Mouse (Mus musculus): ENCODE data around the gene Gm28035. TPM values are rescaled to one million over a fixed set of nuclear protein-coding genes. Genes with fewer than 3 reads are reported as not detected.

The Gm28035 gene
- polyA plus RNA-seq, 1 experiment from 2014 or later: 0.40 TPM

GRCm38 (mm10) chr2:30262840-30263441, 22.6 kb downstream of the Gm28035 start:
- Histone ChIP-seq H3K27me3 (replicated peaks) (no peaks in the 10 kb centered on the region), H3K27ac (ENCODE audit: poor library complexity, severe bottlenecking) (peak overlapping the region; percentile 53; the same call in 1 of the 2 replicates), H3K4me2 (no peak overlapping the region), H3K4me3 (no peak overlapping the region), H3K9ac (no peak overlapping the region), H3K4me1 (replicated peaks) (peaks cover 68% of the 10 kb centered on the region), H3K9me3 (replicated peaks) (no peaks in the 10 kb centered on the region), H3K36me3 (peaks cover 61% of the 10 kb centered on the region)
- 63% methylated on average over 4 of the region's 4 CpGs for WGBS
- ATAC-seq (ENCODE audit: insufficient number of reproducible peaks, low FRiP score): no peak

GRCm38 (mm10) chr2:30263811-30264210, 23.4 kb downstream of the Gm28035 start:
- no peak for ATAC-seq (ENCODE audit: insufficient number of reproducible peaks, low FRiP score)
- Histone ChIP-seq H3K4me2 (no peak overlapping the region), H3K9me3 (replicated peaks) (no peaks in the 10 kb centered on the region), H3K27me3 (replicated peaks) (no peaks in the 10 kb centered on the region), H3K4me1 (replicated peaks) (peaks cover 61% of the 10 kb centered on the region), H3K27ac (ENCODE audit: poor library complexity, severe bottlenecking) (peak overlapping the region; percentile 14; the same call in 1 of the 2 replicates), H3K36me3 (peaks cover 53% of the 10 kb centered on the region), H3K4me3 (no peak overlapping the region), H3K9ac (no peak overlapping the region)
- 88% methylated on average over 6 of the region's 6 CpGs for WGBS

- no peaks in the 10 kb centered on the region for H3K9me3 ChIP-seq (replicated peaks)
- H3K36me3 ChIP-seq: peaks cover 45% of the 10 kb centered on the region
- peaks cover 55% of the 10 kb centered on the region for H3K4me1 ChIP-seq (replicated peaks)
- H3K9ac ChIP-seq: peak overlapping the region; percentile 49
- 0 out of 2 replicates have a peak, but pooled peaks have one; percentile 3 for ATAC-seq (ENCODE audit: insufficient number of reproducible peaks, low FRiP score)
- no peaks in the 10 kb centered on the region for H3K27me3 ChIP-seq (replicated peaks)
- 56% methylated on average over 7 of the region's 7 CpGs for WGBS
- H3K4me3 ChIP-seq: no peak overlapping the region
- H3K27ac ChIP-seq (ENCODE audit: poor library complexity, severe bottlenecking): peak overlapping the region; percentile 96
- no peak overlapping the region for H3K4me2 ChIP-seq
Observed at GRCm38 (mm10) chr2:30264671-30265519, 24.5 kb downstream of the Gm28035 start.

GRCm38 (mm10) chr2:30265767-30266253, 25.4 kb downstream of the Gm28035 start, which contains the start of gene Phyhd1:
TSS of gene Phyhd1 (plus strand) at chr2:30266203.
- Histone ChIP-seq H3K9me3 (replicated peaks) (no peaks in the 10 kb centered on the region), H3K4me1 (replicated peaks) (peaks cover 55% of the 10 kb centered on the region), H3K4me2 (peak within 1 kb of the TSS; percentile 37), H3K36me3 (peaks cover 37% of the 10 kb centered on the region), H3K4me3 (peak within 1 kb of the TSS; percentile 7; the same call in 1 of the 2 replicates), H3K27ac (ENCODE audit: poor library complexity, severe bottlenecking) (peak within 1 kb of the TSS; percentile 96), H3K27me3 (replicated peaks) (no peaks in the 10 kb centered on the region), H3K9ac (peak within 1 kb of the TSS; percentile 49)
- peak; percentile 53; the same call in 1 of the 2 replicates for ATAC-seq (ENCODE audit: insufficient number of reproducible peaks, low FRiP score)
- 31% methylated on average over 5 of the region's 5 CpGs for WGBS

- 15% methylated on average over 4 of the region's 4 CpGs for whole genome bisulfite sequencing
- H3K4me2 ChIP-seq: peak overlapping the region; percentile 37
- peak; percentile 35; the same call in 1 of the 2 replicates for ATAC-seq (ENCODE audit: insufficient number of reproducible peaks, low FRiP score)
- no peaks in the 10 kb centered on the region for H3K27me3 ChIP-seq (replicated peaks)
- peak overlapping the region; percentile 49 for H3K9ac ChIP-seq
- peaks cover 30% of the 10 kb centered on the region for H3K36me3 ChIP-seq
- H3K4me1 ChIP-seq (replicated peaks): peaks cover 55% of the 10 kb centered on the region
- no peaks in the 10 kb centered on the region for H3K9me3 ChIP-seq (replicated peaks)
- peak overlapping the region; percentile 7; the same call in 1 of the 2 replicates for H3K4me3 ChIP-seq
- peak overlapping the region; percentile 96 for H3K27ac ChIP-seq (ENCODE audit: poor library complexity, severe bottlenecking)
Observed at GRCm38 (mm10) chr2:30266392-30266941, 26.1 kb downstream of the Gm28035 start.

GRCm38 (mm10) chr2:30267466-30267865, 27.1 kb downstream of the Gm28035 start:
- Histone ChIP-seq H3K4me3 (no peak overlapping the region), H3K9ac (no peak overlapping the region; the same call in 1 of the 2 replicates), H3K27ac (ENCODE audit: poor library complexity, severe bottlenecking) (peak overlapping the region; percentile 96; the same call in 1 of the 2 replicates), H3K4me1 (replicated peaks) (peaks cover 50% of the 10 kb centered on the region), H3K9me3 (replicated peaks) (no peaks in the 10 kb centered on the region), H3K4me2 (no peak overlapping the region), H3K36me3 (peaks cover 23% of the 10 kb centered on the region), H3K27me3 (replicated peaks) (no peaks in the 10 kb centered on the region)
- no peak for ATAC-seq (ENCODE audit: insufficient number of reproducible peaks, low FRiP score)
- 91% methylated on average over 2 of the region's 2 CpGs for WGBS

GRCm38 (mm10) chr2:30268371-30268770, 28.0 kb downstream of the Gm28035 start:
- peaks cover 18% of the 10 kb centered on the region for H3K36me3 ChIP-seq
- no peak for ATAC-seq (ENCODE audit: insufficient number of reproducible peaks, low FRiP score)
- H3K4me2 ChIP-seq: no peak overlapping the region
- no peak overlapping the region for H3K4me3 ChIP-seq
- no peaks in the 10 kb centered on the region for H3K27me3 ChIP-seq (replicated peaks)
- peaks cover 46% of the 10 kb centered on the region for H3K4me1 ChIP-seq (replicated peaks)
- no peak overlapping the region for H3K27ac ChIP-seq (ENCODE audit: poor library complexity, severe bottlenecking)
- 37% methylated on average over 4 of the region's 4 CpGs for WGBS
- H3K9ac ChIP-seq: no peak overlapping the region
- H3K9me3 ChIP-seq (replicated peaks): no peaks in the 10 kb centered on the region

- peaks cover 36% of the 10 kb centered on the region for H3K4me1 ChIP-seq (replicated peaks)
- H3K9me3 ChIP-seq (replicated peaks): no peaks in the 10 kb centered on the region
- H3K9ac ChIP-seq: 0 out of 2 replicates have a peak overlapping the region, but pooled peaks have one; percentile 27
- peak overlapping the region; percentile 79 for H3K27ac ChIP-seq (ENCODE audit: poor library complexity, severe bottlenecking)
- H3K4me2 ChIP-seq: no peak overlapping the region
- 81% methylated on average over 17 of the region's 17 CpGs for WGBS
- ATAC-seq (ENCODE audit: insufficient number of reproducible peaks, low FRiP score): no peak
- no peaks in the 10 kb centered on the region for H3K27me3 ChIP-seq (replicated peaks)
- H3K36me3 ChIP-seq: peaks cover 7% of the 10 kb centered on the region
- H3K4me3 ChIP-seq: no peak overlapping the region
Observed at GRCm38 (mm10) chr2:30269241-30269990, 29.0 kb downstream of the Gm28035 start.

GRCm38 (mm10) chr2:30270134-30270533, 29.8 kb downstream of the Gm28035 start:
- Histone ChIP-seq H3K9me3 (replicated peaks) (no peaks in the 10 kb centered on the region), H3K9ac (no peak overlapping the region), H3K4me1 (replicated peaks) (peaks cover 29% of the 10 kb centered on the region), H3K27ac (ENCODE audit: poor library complexity, severe bottlenecking) (peak overlapping the region; percentile 79; the same call in 1 of the 2 replicates), H3K27me3 (replicated peaks) (no peaks in the 10 kb centered on the region), H3K4me2 (no peak overlapping the region), H3K36me3 (peaks cover 3% of the 10 kb centered on the region; the same call in 1 of the 2 replicates), H3K4me3 (no peak overlapping the region)
- ATAC-seq (ENCODE audit: insufficient number of reproducible peaks, low FRiP score): peak; percentile 77
- WGBS: 31% methylated on average over 1 of the region's 1 CpGs

- no peak within 1 kb of the TSS for H3K4me2 ChIP-seq
- no peak within 1 kb of the TSS for H3K4me3 ChIP-seq
- no peak within 1 kb of the TSS for H3K9ac ChIP-seq
- no peak for ATAC-seq (ENCODE audit: insufficient number of reproducible peaks, low FRiP score)
- H3K27me3 ChIP-seq (replicated peaks): no peaks in the 10 kb centered on the region
- H3K4me1 ChIP-seq (replicated peaks): peaks cover 13% of the 10 kb centered on the region
- 89% methylated on average over 11 of the region's 11 CpGs for WGBS
- no peaks in the 10 kb centered on the region for H3K9me3 ChIP-seq (replicated peaks)
- no peak within 1 kb of the TSS for H3K27ac ChIP-seq (ENCODE audit: poor library complexity, severe bottlenecking)
- peaks cover 22% of the 10 kb centered on the region for H3K36me3 ChIP-seq
Observed at GRCm38 (mm10) chr2:30280743-30281142, 40.4 kb downstream of the Gm28035 start, which contains the start of gene Gm28038. TSS of gene Gm28038 (plus strand) at chr2:30281043.

Data from heart, embryonic 12.5 days (tissue).